Comparison of ENCODE assay signal across 9 mouse cellular contexts in the genomic region with DNA sequence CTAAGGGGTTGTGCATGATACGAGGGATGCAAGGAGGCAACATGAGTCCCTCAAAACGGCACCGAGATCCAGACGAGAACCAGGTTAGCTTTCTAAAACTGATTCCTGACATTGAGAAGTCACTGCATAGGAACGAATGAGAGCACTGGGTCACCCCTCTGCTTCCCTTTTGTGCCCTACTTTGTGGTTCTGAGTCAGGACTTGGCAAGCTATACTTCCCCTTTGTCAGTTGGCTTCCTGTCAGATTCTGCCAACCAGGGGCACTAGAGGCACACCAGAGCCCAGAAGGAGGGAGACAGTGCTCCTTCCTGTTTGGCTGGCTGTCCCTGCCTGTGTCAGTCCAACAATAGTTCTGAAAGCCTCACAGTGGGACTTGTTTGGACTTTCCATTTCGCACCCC. TPM values are rescaled to one million over a fixed set of nuclear protein-coding genes. Genes with fewer than 3 reads are reported as not detected.
DNase-seq lines count a peak whose midpoint lies in the region; TF ChIP-seq lines count a peak whose summit lies in the region.
"Had no signal": no experiment of that assay in that cellular context is flagged by ENCODE, and none has a peak within 500 bp of the region (broad histone marks: within the 10 kb centered on the region; RNA-seq: fewer than 3 reads in every experiment).

No protein-coding gene starts in this region.

- no peaks in the 10 kb centered on the region for H3K27me3 ChIP-seq in spleen, adult 2 months (ENCODE audit: control insufficient read depth, insufficient read depth, low read length)
- H3K27me3 ChIP-seq: embryonic facial prominence, embryonic 13.5 days; liver, embryonic 15.5 days had no signal

- 3% methylated on average over 6 of the region's 6 CpGs for WGBS in spleen, adult 2 months

- TF ChIP-seq POLR2A in spleen, adult 2 months (IDR thresholded peaks at IDR 0.05; ENCODE audit: low read depth, low read length) = no peak

- H3K4me1 ChIP-seq in spleen, adult 2 months (ENCODE audit: control insufficient read depth, insufficient read depth, insufficient read length) = peaks cover 23% of the 10 kb centered on the region; the same call in 1 of the 2 replicates

- no peak for TF ChIP-seq CTCF in spleen, adult 2 months (IDR thresholded peaks at IDR 0.05; ENCODE audit: extremely low read depth, insufficient read depth, insufficient read length, insufficient replicate concordance)

- H3K4me3 ChIP-seq in spleen, adult 2 months (ENCODE audit: extremely low read depth, insufficient read depth, insufficient read length) = no peak overlapping the region
- H3K4me3 ChIP-seq: embryonic facial prominence, embryonic 13.5 days; liver, embryonic 15.5 days had no signal

- no peaks in the 10 kb centered on the region for H3K36me3 ChIP-seq in spleen, adult 2 months (ENCODE audit: control insufficient read depth, insufficient read depth, low read length)
- H3K36me3 ChIP-seq: embryonic facial prominence, embryonic 13.5 days; liver, embryonic 15.5 days had no signal

- H3K27ac ChIP-seq in spleen, adult 2 months (ENCODE audit: insufficient read depth, low read length) = 0 out of 2 replicates have a peak overlapping the region, but pooled peaks have one; percentile 21
- H3K27ac ChIP-seq: embryonic facial prominence, embryonic 13.5 days; liver, embryonic 15.5 days had no signal

- peak; percentile 76 for DNase-seq in 3T3-L1 (ENCODE audit: low read depth, low spot score)
- DNase-seq in CD4-positive helper T cell, adult 2 months (ENCODE audit: low read depth, low spot score) = peak; percentile 70
- DNase-seq in cerebellum, adult 11-12 months = peak; percentile 79
- peak; percentile 52 for DNase-seq in kidney, adult 9 months
- DNase-seq in lung, adult 18-20 months = peak; percentile 81 to 88
- peak; percentile 60 to 69 for DNase-seq in spleen, adult 2 months (ENCODE audit: low read depth in 1 of 2, low spot score in 2 of 2)
- DNase-seq in urinary bladder, postnatal 10 days (ENCODE audit: low spot score) = no peak

RNA-seq across cellular contexts. Expression of gene P4ha2, which starts 56.0 kb away (rescaled TPM):
- polyA plus RNA-seq in spleen, adult 2 months (2012; rRNA removed) = 2.6 and 2.8 TPM in 2 replicates
